Mouse (Mus musculus) kidney, adult 9 months (tissue): ENCODE results near the gene Khdc1b.
A peak's percentile ranks its signal among the peaks of the same experiment; 100 is the strongest.
"Not testable (repeated sequence)": the region's sequence is repeated elsewhere in the genome, so short reads cannot be mapped to it uniquely, and the experiment has no call there.

Experiments
- DNase-seq: peaks from one replicate; pipeline ENCODE4 v3.0.0; 2022

The Khdc1b gene

GRCm38 (mm10) chr1:21383256-21383655, at the start of gene Khdc1b:
Khdc1b (plus strand) TSS chr1:21383556.
- no peak for DNase-seq

GRCm38 (mm10) chr1:21335836-21336235, 47.5 kb upstream of the Khdc1b start:
- DNase-seq = no peak

- DNase-seq = no peak
Measured at GRCm38 (mm10) chr1:21340745-21341144, 42.6 kb upstream of the Khdc1b start.

- peak; percentile 62 for DNase-seq
Measured at GRCm38 (mm10) chr1:21344253-21344652, 39.1 kb upstream of the Khdc1b start.

GRCm38 (mm10) chr1:21344752-21345151, 38.6 kb upstream of the Khdc1b start:
- not testable (repeated sequence) for DNase-seq

- DNase-seq = no peak
Measured at GRCm38 (mm10) chr1:21349341-21349740, 34.0 kb upstream of the Khdc1b start, which contains the start of gene Khdc1a. Khdc1a (plus strand) TSS chr1:21349641.

- not testable (repeated sequence) for DNase-seq
Measured at GRCm38 (mm10) chr1:21368031-21368430, 15.3 kb upstream of the Khdc1b start, which contains the start of gene Khdc1c. Khdc1c (plus strand) TSS chr1:21368331.

GRCm38 (mm10) chr1:21391138-21391671, 7.8 kb downstream of the Khdc1b start:
- no peak for DNase-seq

- DNase-seq = peak; percentile 2
Measured at GRCm38 (mm10) chr1:21402804-21403203, 19.4 kb downstream of the Khdc1b start.

GRCm38 (mm10) chr1:21407266-21407665, 23.9 kb downstream of the Khdc1b start:
- no peak for DNase-seq

GRCm38 (mm10) chr1:21411331-21412196, 28.2 kb downstream of the Khdc1b start:
- DNase-seq = peak; percentile 63

GRCm38 (mm10) chr1:21412197-21412555, 28.8 kb downstream of the Khdc1b start:
- no peak for DNase-seq

GRCm38 (mm10) chr1:21419370-21419769, 36.0 kb downstream of the Khdc1b start:
- DNase-seq = peak; percentile 9

GRCm38 (mm10) chr1:21425654-21426053, 42.3 kb downstream of the Khdc1b start:
- no peak for DNase-seq

GRCm38 (mm10) chr1:21428079-21428478, 44.7 kb downstream of the Khdc1b start:
- DNase-seq = no peak

GRCm38 (mm10) chr1:21431666-21432065, 48.3 kb downstream of the Khdc1b start:
- DNase-seq = no peak

GRCm38 (mm10) chr1:21434853-21435252, 51.5 kb downstream of the Khdc1b start:
- DNase-seq = no peak
